Mouse (Mus musculus): ENCODE data around the gene Il12rb1. TPM values are rescaled to one million over a fixed set of nuclear protein-coding genes. Genes with fewer than 3 reads are reported as not detected.

Il12rb1 gene
- total RNA-seq, 4 experiments from 2014 or later = 0.16 to 0.49 TPM; not detected in 2

DNA sequence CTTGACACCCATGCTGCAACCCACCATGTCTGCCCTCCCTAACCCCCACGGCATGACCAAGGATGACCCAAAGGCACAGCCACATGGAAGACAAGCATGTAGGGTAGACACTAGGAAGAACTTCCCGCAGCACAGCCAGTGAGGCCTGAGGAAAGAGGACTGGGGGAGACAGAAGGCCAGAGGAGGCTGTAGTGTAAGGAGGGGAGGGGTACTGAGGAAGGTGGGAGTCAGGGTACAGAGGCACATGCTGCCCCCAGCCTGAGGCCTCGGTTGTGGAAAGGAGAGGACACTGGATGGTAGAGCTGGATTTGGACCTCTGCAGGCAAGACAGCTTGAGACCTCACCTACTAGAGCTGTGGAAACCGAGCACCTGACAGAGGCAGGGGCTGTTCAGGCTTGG is 42.7 kb downstream of the Il12rb1 start:
- no peak for DNase-seq (ENCODE audit: low spot score)

- no peak for DNase-seq (ENCODE audit: low spot score)
Observed at GRCm38 (mm10) chr8:70851837-70852236, 43.6 kb downstream of the Il12rb1 start.

- no peak for DNase-seq (ENCODE audit: low spot score)
Observed at GRCm38 (mm10) chr8:70852595-70853231, 44.5 kb downstream of the Il12rb1 start.

GRCm38 (mm10) chr8:70853863-70854262 is 45.6 kb downstream of the Il12rb1 start:
- no peak for DNase-seq (ENCODE audit: low spot score)

DNA sequence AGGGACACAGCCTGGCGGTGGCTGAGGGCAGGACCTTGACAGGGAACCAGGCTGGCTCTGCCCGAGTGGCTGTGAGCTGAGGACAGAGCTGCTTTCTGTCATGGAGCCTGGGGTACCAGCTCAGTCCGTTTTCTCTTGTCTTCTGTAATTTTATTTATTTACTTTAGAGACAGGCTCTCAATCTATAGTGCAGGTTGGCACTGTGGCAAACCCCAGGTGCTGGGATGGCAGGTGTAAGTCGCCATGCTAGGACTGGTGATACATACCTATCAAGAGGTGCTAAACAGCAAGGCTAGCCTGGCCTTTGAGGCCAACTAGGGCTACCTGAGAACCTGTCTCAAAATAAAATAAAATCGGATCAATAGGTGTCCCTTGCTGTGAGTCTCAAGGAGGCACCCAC is 47.8 kb downstream of the Il12rb1 start:
- DNase-seq (ENCODE audit: low spot score) = no peak

DNA sequence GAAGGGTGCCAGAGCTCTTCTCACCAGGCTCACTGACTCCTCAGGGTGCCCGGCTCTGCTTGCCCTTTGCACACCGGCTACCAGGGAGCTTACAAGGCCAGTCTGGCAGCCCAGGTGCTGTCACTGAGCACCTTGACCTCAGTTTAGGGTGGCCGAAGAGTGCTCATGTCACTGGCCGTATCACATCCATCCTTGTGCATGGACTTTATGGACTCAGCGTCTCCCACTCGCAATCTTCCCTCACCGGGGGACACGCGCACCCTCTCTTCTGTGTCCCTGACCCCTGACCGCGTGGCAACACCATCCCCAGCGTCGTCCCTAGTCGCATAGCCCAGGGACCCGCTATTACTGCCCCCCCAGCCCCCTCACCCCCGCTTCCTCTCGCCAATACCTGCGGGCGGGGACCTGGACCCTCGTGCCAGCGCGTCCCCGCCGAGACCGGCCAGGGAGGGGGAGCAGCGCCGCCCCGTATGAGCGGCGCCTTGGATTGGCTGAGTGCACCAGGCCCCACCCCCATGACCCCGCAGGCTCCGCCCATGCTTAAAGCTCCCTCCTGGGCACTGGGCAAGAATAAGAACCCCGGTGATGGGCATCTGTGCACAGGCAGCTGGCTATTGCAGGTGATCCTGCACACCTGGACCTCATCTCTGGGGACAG is 48.4 kb downstream of the Il12rb1 start:
- no peak for DNase-seq (ENCODE audit: low spot score)

DNA sequence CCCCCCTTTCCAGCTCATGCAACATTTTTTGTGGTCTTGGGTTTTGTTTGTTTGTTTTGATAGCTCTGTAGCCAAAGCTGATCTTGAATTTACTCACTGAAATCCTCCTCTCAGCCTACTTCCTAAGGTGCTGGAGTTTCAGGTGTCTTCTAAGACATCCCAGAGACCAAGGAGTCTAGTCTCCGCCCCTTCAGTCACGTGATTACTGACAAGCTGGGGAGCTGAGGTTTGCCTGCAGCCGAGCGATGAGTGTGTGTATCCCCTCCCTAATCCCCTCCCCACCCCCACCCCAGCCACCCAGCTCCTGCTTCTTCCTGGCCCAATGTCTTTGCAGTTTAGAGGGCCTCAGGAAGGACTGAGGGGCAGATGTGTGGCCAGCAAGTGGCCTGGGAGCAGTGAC is 49.3 kb downstream of the Il12rb1 start:
- no peak for DNase-seq (ENCODE audit: low spot score)

DNA sequence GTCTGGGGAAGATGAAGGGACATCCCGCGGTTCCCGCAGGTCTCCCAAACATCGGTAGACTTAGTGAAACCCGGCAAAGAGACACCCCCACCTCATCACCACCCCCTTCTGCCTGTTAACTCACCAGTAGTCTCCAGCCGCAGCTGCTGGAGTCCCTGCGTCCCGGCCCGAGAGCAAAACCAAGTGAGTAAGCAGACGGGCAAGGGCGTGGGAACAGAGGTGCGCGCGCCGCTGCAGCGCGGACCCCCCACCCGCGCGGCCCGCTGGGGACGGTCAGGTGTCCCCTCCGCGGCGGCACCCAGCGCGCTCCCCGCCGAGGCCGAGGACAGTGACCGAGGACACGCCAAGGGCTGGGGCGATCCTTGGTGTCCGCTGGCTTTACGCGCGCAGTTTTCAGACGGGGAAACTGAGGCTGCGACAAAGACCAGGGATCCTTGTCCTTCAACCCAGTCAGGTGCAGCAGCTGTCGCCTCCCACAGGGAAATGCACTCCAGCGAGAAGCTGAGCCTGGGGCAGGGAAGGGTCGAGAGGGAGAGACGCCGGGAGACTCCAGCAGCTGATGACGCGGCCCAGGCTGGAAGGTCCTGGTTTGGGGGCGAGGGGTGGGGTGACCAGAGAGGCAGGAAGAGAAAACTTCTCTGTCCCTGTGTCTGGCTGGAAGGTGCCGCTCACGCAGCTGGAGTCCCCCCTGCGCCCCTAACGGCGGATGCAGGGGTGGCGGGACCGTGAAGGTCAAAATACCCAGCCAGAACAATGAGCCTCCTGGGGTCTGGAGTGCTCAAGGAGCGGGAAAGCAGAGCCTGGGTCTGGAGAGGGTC is 54.8 kb downstream of the Il12rb1 start, which contains the start of gene Kcnn1:
Kcnn1 (minus strand) TSS at position 435 of the 818 bp plus-strand sequence.
- no peak for DNase-seq (ENCODE audit: low spot score)

GRCm38 (mm10) chr8:70863956-70864711 is 55.9 kb downstream of the Il12rb1 start:
- no peak for DNase-seq (ENCODE audit: low spot score)

DNA sequence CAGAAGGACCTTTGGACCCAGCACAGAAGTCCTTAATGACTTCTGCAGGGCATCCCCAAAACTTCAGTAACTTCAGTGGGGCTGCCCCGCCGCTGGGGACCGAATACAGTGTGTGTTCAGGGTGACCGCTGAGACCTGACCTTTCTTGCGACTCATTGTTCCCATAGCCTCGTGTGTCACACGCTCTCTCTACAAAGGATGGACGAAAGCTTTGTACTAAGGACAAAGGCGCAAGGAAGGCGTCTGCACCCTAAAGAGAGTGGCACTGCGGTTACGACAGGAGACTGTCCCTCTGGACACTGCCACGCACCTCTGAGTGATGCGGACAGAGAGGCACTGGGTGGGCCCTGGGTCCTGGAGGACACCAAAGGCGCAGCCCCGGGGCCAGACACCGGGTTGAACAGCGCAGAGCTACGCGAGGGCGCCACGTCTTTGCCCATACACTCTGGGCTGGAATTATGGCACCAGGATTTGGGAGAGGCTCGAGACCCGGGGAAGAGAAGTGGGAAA is 56.5 kb downstream of the Il12rb1 start:
- DNase-seq (ENCODE audit: low spot score) = no peak

DNA sequence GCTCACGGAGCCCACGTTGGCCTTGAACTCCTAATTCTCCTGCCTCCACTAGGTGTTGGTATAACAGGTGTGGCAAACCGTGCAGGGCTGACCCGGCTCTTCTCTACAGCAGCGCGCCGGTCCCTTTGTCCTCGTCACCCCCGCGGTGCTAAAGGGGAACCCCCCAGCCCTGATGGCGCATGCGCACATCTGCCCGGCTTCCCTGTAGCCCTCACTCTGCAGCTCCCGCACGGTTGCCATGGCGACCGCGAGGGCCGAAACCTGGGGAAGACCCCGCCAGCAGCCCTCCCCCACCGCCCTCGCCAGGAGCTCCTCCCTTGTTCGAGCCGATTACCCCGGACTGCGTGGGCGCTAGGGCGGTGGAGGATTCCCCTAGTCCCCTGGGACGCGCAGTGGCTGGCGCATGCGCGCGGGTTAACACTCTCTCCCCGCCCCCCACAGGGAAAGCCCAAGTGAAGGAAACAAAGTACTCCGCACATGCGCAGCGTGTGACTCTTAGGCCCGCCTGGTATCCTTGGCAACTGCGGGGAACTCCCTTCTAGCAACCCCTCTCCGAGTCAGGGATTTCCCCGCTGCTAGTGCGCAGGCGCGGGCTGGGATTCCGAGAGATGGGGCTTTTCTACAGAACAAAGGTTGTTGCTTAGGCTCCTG is 57.2 kb downstream of the Il12rb1 start:
- peak; percentile 100 for DNase-seq (ENCODE audit: low spot score)

DNA sequence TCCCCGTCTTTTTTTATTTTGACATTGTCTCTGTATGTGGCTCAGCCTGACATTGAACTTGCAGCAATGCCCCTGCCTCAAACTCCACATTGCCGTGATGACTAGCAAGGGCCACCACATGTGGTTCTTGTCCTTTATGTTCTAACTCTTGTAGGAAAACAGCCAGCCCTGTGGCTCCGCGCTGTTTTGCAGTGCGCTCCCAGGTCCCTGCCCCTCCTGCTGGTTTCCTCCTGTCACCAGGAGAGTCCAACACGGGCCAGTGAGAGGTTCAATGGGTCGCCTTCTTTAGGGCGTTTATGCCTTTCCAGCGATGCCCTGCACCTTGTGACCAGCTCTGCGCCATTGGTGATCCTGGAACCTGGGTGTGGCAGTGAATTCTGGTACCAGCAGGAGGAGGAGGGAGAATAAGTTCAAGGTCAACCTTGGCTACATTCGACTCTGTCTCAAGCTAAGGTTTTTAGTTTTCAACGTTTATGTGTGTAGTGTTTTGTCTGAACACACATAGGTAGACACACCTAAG is 57.8 kb downstream of the Il12rb1 start:
- DNase-seq (ENCODE audit: low spot score) = no peak

GRCm38 (mm10) chr8:70866566-70866965 is 58.3 kb downstream of the Il12rb1 start:
- DNase-seq (ENCODE audit: low spot score) = no peak

- no peak for DNase-seq (ENCODE audit: low spot score)
Observed at GRCm38 (mm10) chr8:70868559-70869198, 60.4 kb downstream of the Il12rb1 start.

- no peak for DNase-seq (ENCODE audit: low spot score)
Observed at GRCm38 (mm10) chr8:70869199-70869571, 60.9 kb downstream of the Il12rb1 start.

DNA sequence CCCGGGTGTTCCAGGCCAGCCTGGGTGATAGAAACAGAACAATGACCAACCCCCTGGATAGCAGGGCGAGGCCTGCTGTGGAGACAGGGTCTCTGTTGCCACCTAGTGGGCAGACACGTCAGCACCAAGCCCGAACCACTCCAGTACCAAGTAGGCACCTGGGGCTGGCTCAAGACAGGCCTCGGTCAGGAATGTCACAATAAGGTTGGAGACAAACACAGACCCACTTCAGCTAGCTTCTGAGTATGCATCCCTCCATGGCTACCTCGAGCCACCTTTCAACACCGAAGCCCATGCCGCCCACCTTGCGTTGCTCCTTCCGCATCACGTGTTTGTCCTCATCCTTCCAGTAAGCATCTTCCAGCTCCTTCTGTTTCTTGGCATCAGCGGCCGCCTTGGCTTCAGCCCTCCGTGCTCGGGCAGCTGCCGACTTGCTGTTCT is 61.4 kb downstream of the Il12rb1 start:
- peak; percentile 79 for DNase-seq (ENCODE audit: low spot score)

Measured in heart, adult 8-10 months (tissue).